Mouse (Mus musculus): ENCODE results near the gene 9130213A22Rik. TPM values are rescaled to one million over a fixed set of nuclear protein-coding genes. Genes with fewer than 3 reads are reported as not detected.
A peak's percentile ranks its signal among the peaks of the same experiment; 100 is the strongest.

9130213A22Rik gene
- total RNA-seq, 4 experiments from 2014 or later = 1.4 to 1.7 (median 1.5) TPM

DNA sequence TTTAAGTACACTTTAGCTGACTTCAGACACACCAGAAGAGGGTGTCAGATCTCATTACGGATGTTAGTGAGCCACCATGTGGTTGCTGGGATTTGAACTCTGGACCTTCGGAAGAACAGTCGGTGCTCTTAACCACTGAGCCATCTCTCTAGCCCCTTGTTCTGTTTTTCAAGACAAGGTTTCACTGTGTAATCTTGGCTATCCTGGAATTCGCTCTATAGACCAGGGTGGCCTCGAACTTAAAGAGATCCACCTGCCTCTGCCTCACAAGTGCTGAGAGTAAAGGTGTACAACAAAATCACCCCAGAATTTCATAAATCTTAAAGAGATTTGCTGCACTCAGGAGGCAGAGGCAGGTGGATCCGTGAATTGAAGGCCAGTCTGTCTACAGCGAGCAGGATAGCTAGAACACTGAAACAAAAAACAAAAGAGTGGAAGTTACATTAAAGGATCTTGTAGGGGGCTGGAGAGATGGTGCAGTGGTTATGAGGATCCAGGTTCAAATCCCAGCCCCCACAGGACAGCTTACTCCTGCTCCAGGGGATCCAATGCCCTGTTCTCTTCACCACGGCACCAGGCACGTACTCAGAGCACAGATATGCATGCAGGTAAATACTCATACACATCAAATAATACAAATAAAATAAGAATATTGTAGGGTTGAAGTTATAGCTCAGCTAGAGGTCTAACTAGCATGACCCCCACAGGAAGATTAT is 46.5 kb downstream of the 9130213A22Rik start:
- DNase-seq (ENCODE audit: low spot score in 2 of 2) = no peak

GRCm38 (mm10) chr11:69074776-69075069 is 47.7 kb downstream of the 9130213A22Rik start:
- DNase-seq (ENCODE audit: low spot score in 2 of 2) = no peak

DNA sequence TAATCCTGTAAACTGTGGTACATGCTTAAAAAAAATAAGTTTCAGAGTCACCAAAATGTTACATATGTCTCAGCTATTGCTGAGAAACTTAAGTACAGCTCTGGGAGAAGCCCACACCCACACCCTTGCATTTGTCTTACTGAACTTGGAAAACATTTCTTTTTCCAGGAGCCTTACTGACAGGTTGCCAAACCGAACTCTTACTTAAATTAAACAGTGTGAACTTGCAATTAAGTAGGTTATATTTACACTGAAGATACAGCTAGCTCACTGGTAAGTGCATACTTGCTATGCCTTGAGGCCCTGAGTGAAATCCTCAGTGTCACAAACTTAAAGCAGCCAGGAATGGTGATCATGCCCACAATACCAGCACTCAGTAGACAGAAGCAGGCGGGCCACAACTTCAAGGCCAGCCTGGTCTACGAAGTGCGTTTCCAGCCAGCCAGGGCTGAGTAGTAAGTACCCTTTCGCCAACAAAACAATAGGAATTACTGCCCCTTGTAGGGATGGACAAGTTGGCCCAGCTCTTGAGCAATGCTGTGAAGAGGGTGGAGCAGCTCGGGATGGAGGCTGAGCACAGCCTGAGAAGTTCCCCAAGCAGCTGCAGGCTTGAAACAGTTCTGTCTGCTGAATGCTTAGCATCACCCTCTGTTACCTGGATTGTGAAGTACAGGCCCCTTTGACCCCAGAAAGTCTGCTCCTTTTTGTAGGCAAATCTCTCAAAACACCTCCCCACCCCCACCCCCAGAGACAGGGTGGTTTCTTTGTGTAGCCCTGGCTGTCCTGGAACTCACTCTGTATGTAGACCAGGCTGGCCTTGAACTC is 48.2 kb downstream of the 9130213A22Rik start:
- DNase-seq (ENCODE audit: low spot score in 2 of 2) = no peak

GRCm38 (mm10) chr11:69073065-69073888 is 49.1 kb downstream of the 9130213A22Rik start:
- peak; percentile 84 to 88 for DNase-seq (ENCODE audit: low spot score in 2 of 2)

DNA sequence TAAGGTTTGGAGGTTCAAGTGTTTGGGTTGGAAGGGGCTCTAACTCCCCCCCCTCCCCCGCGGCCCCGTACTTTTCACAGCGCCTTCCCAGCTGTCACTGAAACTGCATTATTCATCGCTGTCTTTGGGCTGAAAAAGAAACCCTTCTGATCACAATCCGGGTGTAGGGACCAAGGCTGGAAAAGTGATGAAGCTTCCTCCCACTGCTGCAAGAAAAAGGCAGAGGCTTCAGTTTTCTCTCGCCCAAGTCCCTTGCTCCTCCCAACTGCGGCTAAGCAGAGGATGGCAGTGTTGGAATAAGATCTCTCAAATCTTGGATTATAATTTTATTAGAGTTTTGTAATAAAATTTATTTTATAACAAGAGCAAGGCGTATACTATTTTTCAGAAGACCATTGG is 49.7 kb downstream of the 9130213A22Rik start:
- no peak for DNase-seq (ENCODE audit: low spot score in 2 of 2)

GRCm38 (mm10) chr11:69072234-69072633 is 50.2 kb downstream of the 9130213A22Rik start:
- DNase-seq (ENCODE audit: low spot score in 2 of 2) = no peak

DNA sequence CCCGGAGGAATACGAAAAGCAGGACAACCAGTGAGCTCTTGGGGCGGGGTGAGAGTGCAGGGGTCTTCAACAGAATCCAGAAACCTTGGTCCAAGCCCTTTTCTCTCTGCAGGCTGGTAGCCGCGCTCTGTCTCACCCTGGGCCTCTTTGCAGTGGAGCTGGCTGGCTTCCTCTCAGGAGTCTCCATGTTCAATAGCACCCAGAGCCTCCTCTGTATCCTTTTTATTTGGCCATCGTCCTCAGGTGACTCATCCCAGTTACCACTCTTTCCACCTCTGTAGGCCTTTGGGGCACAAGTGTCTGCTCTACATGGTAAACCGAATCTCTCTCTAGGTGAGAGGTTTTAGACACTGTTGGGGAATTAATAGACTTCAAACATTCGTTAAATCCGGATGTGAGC is 51.1 kb downstream of the 9130213A22Rik start:
- peak in 1 of 2 experiments; percentile 32 for DNase-seq (ENCODE audit: low spot score in 2 of 2)

DNA sequence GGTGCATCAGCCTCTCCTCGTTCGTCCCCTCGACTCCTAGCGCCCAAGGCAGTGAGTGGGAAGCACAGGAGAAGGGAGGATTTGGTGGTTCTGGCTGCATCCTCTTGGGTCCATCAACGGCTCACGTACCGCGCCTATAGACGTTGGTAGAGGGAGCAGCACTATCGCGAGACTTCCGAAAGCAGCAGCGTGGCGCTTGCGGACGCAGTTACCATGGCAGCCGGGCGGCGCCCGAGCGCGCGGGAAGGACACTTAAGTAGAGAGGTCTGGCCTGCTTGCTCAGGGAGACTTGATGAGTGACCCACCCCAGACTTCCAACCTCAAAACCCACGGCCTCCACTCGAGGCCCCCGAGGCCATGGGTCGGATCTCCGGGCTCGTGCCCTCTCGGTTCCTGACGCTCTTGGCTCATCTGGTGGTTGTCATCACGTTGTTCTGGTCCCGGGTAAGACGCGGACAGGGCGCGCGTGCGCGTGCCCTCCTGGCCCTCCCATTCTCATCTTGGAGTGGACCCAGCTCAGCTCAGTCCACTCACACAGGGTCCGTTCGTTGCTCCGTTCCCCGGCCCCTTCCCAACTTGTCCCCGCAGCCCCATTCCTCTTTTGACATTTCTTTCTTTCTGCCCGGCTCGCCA is 51.7 kb downstream of the 9130213A22Rik start, which contains the start of gene Tmem107:
Tmem107 (plus strand) TSS at position 217 of the 633 bp plus-strand sequence.
- peak; percentile 91 to 95 for DNase-seq (ENCODE audit: low spot score in 2 of 2)

GRCm38 (mm10) chr11:69070093-69070492 is 52.3 kb downstream of the 9130213A22Rik start:
- DNase-seq (ENCODE audit: low spot score in 2 of 2) = no peak

Other genes with a start within 250 kb of the 9130213A22Rik start
- gene Rnf222, start 234.0 kb downstream of the 9130213A22Rik start, total RNA-seq (2022) = not detected
- gene Rpl26, start 221.0 kb downstream of the 9130213A22Rik start, total RNA-seq (2022) = 100 to 1,000 TPM; 779 to 924 (median 859) TPM
- gene Odf4, start 195.5 kb downstream of the 9130213A22Rik start, total RNA-seq (2022) = under 1 TPM in 3 of 4 experiments, not detected in 1; 0.32 to 0.58 (median 0.45) TPM
- 10 to 100 TPM in 3 of 4 experiments, 1 to 10 TPM in 1; 9.1 to 16.5 (median 12.0) TPM for gene Arhgef15, start 165.1 kb downstream of the 9130213A22Rik start, total RNA-seq (2022)
- 1 to 10 TPM; 4.9 to 7.4 (median 5.8) TPM for gene Slc25a35, start 154.5 kb downstream of the 9130213A22Rik start, total RNA-seq (2022)
- gene Rangrf, start 147.4 kb downstream of the 9130213A22Rik start, total RNA-seq (2022) = 10 to 100 TPM; 14.1 to 24.1 (median 15.9) TPM
- gene Pfas, start 114.1 kb downstream of the 9130213A22Rik start, total RNA-seq (2022) = 10 to 100 TPM; 25.8 to 32.2 (median 26.8) TPM
- 10 to 100 TPM; 39.8 to 46.9 (median 41.8) TPM for gene Ctc1, start 106.7 kb downstream of the 9130213A22Rik start, total RNA-seq (2022)
- gene Aurkb, start 76.9 kb downstream of the 9130213A22Rik start, total RNA-seq (2022) = 1 to 10 TPM in 2 of 4 experiments, under 1 TPM in 2; 0.52 to 1.6 (median 0.88) TPM
- gene Borcs6, start 62.9 kb downstream of the 9130213A22Rik start, total RNA-seq (2022) = 10 to 100 TPM; 30.8 to 33.3 (median 31.5) TPM
- 10 to 100 TPM; 14.8 to 21.0 (median 19.0) TPM for gene Tmem107, start 51.8 kb downstream of the 9130213A22Rik start, total RNA-seq (2022)
- 100 to 1,000 TPM; 926 to 962 (median 934) TPM for gene Vamp2, start 34.1 kb downstream of the 9130213A22Rik start, total RNA-seq (2022)
- gene Per1, start 27.4 kb downstream of the 9130213A22Rik start, total RNA-seq (2022) = 100 to 1,000 TPM in 2 of 4 experiments, 10 to 100 TPM in 2; 91.2 to 107 (median 97.7) TPM
- gene Hes7, start 2.2 kb downstream of the 9130213A22Rik start, total RNA-seq (2022) = 1 to 10 TPM in 3 of 4 experiments, under 1 TPM in 1; 0.97 to 1.8 (median 1.2) TPM
- 10 to 100 TPM in 2 of 4 experiments, 1 to 10 TPM in 2; 8.8 to 14.4 (median 10.1) TPM for gene Aloxe3, start 3.3 kb upstream of the 9130213A22Rik start, total RNA-seq (2022)
- gene Alox12b, start 34.4 kb upstream of the 9130213A22Rik start, total RNA-seq (2022) = 10 to 100 TPM in 2 of 4 experiments, 1 to 10 TPM in 2; 5.9 to 14.5 (median 10.5) TPM
- gene Alox8, start 75.3 kb upstream of the 9130213A22Rik start, total RNA-seq (2022) = 10 to 100 TPM in 1 of 4 experiments, 1 to 10 TPM in 3; 8.4 to 10.1 (median 9.3) TPM
- 1 to 10 TPM; 1.6 to 2.0 (median 1.8) TPM for gene Gucy2e, start 114.4 kb upstream of the 9130213A22Rik start, total RNA-seq (2022)
- gene Cntrob, start 201.2 kb upstream of the 9130213A22Rik start, total RNA-seq (2022) = 10 to 100 TPM; 12.4 to 17.2 (median 15.5) TPM
- 10 to 100 TPM; 54.6 to 65.9 (median 56.3) TPM for gene Trappc1, start 201.4 kb upstream of the 9130213A22Rik start, total RNA-seq (2022)
- 10 to 100 TPM; 26.9 to 33.1 (median 30.2) TPM for gene Kcnab3, start 203.7 kb upstream of the 9130213A22Rik start, total RNA-seq (2022)
- gene Rnf227, start 217.9 kb upstream of the 9130213A22Rik start, total RNA-seq (2022) = 100 to 1,000 TPM; 119 to 129 (median 121) TPM
- 100 to 1,000 TPM; 435 to 510 (median 495) TPM for gene Chd3, start 246.8 kb upstream of the 9130213A22Rik start, total RNA-seq (2022)

Data from layer of hippocampus, adult 8-10 months (tissue).